Mouse (Mus musculus): ENCODE measurements around the gene Mns1.

DNA sequence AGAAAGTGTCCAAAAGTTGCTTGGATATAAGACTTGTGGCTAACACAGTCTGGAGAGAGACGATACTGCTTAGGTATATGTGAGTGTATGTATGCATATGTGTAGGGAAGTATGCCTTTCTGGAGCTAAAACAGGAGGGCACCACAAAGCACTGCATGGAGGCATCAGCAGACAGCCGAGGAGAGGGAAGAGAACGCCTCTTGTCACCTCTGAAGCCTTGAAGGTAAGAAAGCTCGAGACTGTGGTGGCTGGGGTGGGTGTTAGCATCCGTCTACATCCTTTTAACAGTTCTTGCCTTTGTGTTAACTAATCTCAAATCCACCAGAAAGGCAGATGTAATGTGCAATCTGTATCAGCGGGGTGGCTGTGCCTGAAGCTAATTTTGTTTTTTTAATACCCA, 34.4 kb upstream of the Mns1 start:
- TF ChIP-seq ZC3H11A (IDR thresholded peaks at IDR 0.05; ENCODE audit: borderline replicate concordance, low read depth, low read length) (no peak), MAFK (IDR thresholded peaks at IDR 0.05; ENCODE audit: insufficient read depth, low read depth, low read length) (no peak), ZNF384 (IDR thresholded peaks at IDR 0.05; ENCODE audit: low read depth, low read length) (no peak), HCFC1 (IDR thresholded peaks at IDR 0.05; ENCODE audit: borderline replicate concordance, insufficient read depth, low read length) (no peak)

Data from ES-E14 (cell line).